Mouse (Mus musculus) embryonic facial prominence, embryonic 10.5 days (tissue): Measurements from ENCODE around the gene Sart1. TPM values are rescaled to one million over a fixed set of nuclear protein-coding genes. Genes with fewer than 3 reads are reported as not detected.

Experiments used
- DNase-seq: peaks from one replicate; pipeline ENCODE4 v3.0.0-alpha.2; 2017; ENCODE audit warnings: low spot score
- H3K27ac ChIP-seq: fragments of 300-500 bp; sonication (generic); replicated peaks from 2 replicates; pipeline ENCODE4 v1.5.1; 2016; ENCODE audit warnings: mild to moderate bottlenecking
- H3K27me3 ChIP-seq: fragments of 300-500 bp; sonication (generic); replicated peaks from 2 replicates; pipeline ENCODE4 v1.6.1; 2016; ENCODE audit warnings: low read depth, mild to moderate bottlenecking; ENCODE audit not compliant: poor library complexity, severe bottlenecking
- H3K36me3 ChIP-seq: fragments of 300-500 bp; sonication (generic); replicated peaks from 2 replicates; pipeline ENCODE4 v1.6.1; 2016; ENCODE audit warnings: mild to moderate bottlenecking, moderate library complexity
- H3K4me1 ChIP-seq: fragments of 300-500 bp; sonication (generic); 2 replicates; pipeline ENCODE4 v1.6.1; 2016
- H3K4me3 ChIP-seq: fragments of 300-500 bp; sonication (generic); 2 replicates; pipeline ENCODE4 v1.5.1; 2016; ENCODE audit warnings: mild to moderate bottlenecking, moderate library complexity
- H3K9me3 ChIP-seq: fragments of 300-500 bp; sonication (generic); 2 replicates; pipeline ENCODE4 v1.6.1; 2016; ENCODE audit warnings: mild to moderate bottlenecking
- WGBS: fragments of 180-500 bp; shearing (Covaris S2); methylation state at CpG from one replicate; pipeline ENCODE4 v1.1.7; 2016; 5-methylcytosine and 5-hydroxymethylcytosine counted together
- polyA plus RNA-seq: library from polyadenylated mRNA; unstranded; fragments of >200 nt; fragmentation: Nextera tagmentation; extraction: Ambion mirVana; gene quantifications from 2 replicates; pipeline ENCODE4 v1.2.1, GENCODE M21; 2016

Sart1 gene
- polyA plus RNA-seq, 1 experiment from 2014 or later = 89.4 TPM

GRCm38 (mm10) chr19:5424092-5424781 is 35.7 kb upstream of the Sart1 start:
- H3K4me3 ChIP-seq = peak overlapping the region; percentile 89
- H3K36me3 ChIP-seq = peaks cover 74% of the 10 kb centered on the region
- H3K27me3 ChIP-seq = no peaks in the 10 kb centered on the region
- no peak for DNase-seq
- H3K27ac ChIP-seq = peak overlapping the region; percentile 97
- under 1% methylated on average over 48 of the region's 48 CpGs for WGBS
- peaks cover 38% of the 10 kb centered on the region for H3K4me1 ChIP-seq
- no peaks in the 10 kb centered on the region for H3K9me3 ChIP-seq

GRCm38 (mm10) chr19:5423561-5423960 is 35.1 kb upstream of the Sart1 start:
- peaks cover 68% of the 10 kb centered on the region for H3K36me3 ChIP-seq
- H3K9me3 ChIP-seq = no peaks in the 10 kb centered on the region
- no peaks in the 10 kb centered on the region for H3K27me3 ChIP-seq
- H3K4me3 ChIP-seq = peak overlapping the region; percentile 89
- peaks cover 38% of the 10 kb centered on the region for H3K4me1 ChIP-seq
- WGBS = 66% methylated on average over 12 of the region's 12 CpGs
- DNase-seq = no peak
- peak overlapping the region; percentile 97 for H3K27ac ChIP-seq

GRCm38 (mm10) chr19:5422895-5423443 is 34.5 kb upstream of the Sart1 start:
- Histone ChIP-seq H3K9me3 (no peaks in the 10 kb centered on the region), H3K27me3 (no peaks in the 10 kb centered on the region), H3K4me3 (peak overlapping the region; percentile 89), H3K27ac (0 out of 2 replicates have a peak overlapping the region, but pooled peaks have one; percentile 97), H3K36me3 (peaks cover 68% of the 10 kb centered on the region), H3K4me1 (peaks cover 36% of the 10 kb centered on the region)
- WGBS = 83% methylated on average over 9 of the region's 9 CpGs
- DNase-seq = no peak

- DNase-seq = no peak
- 88% methylated on average over 10 of the region's 10 CpGs for WGBS
- Histone ChIP-seq H3K36me3 (peaks cover 70% of the 10 kb centered on the region), H3K27me3 (no peaks in the 10 kb centered on the region), H3K27ac (no peak overlapping the region), H3K9me3 (no peaks in the 10 kb centered on the region), H3K4me3 (peak overlapping the region; percentile 6; the same call in 1 of the 2 replicates), H3K4me1 (peaks cover 34% of the 10 kb centered on the region)
These were observed 33.8 kb upstream of the Sart1 start for GRCm38 (mm10) chr19:5422267-5422666.

- no peaks in the 10 kb centered on the region for H3K27me3 ChIP-seq
- peak overlapping the region; percentile 6; the same call in 1 of the 2 replicates for H3K4me3 ChIP-seq
- WGBS = 87% methylated on average over 5 of the region's 5 CpGs
- no peak overlapping the region for H3K27ac ChIP-seq
- H3K4me1 ChIP-seq = peaks cover 31% of the 10 kb centered on the region
- H3K36me3 ChIP-seq = peaks cover 65% of the 10 kb centered on the region
- no peak for DNase-seq
- no peaks in the 10 kb centered on the region for H3K9me3 ChIP-seq
These were observed 33.3 kb upstream of the Sart1 start for GRCm38 (mm10) chr19:5421784-5422183.

- H3K4me3 ChIP-seq = no peak overlapping the region
- H3K9me3 ChIP-seq = no peaks in the 10 kb centered on the region
- H3K27ac ChIP-seq = no peak overlapping the region
- peaks cover 19% of the 10 kb centered on the region for H3K4me1 ChIP-seq
- H3K27me3 ChIP-seq = no peaks in the 10 kb centered on the region
- WGBS = 92% methylated on average over 6 of the region's 6 CpGs
- H3K36me3 ChIP-seq = peaks cover 59% of the 10 kb centered on the region
- no peak for DNase-seq
These were observed 32.1 kb upstream of the Sart1 start for GRCm38 (mm10) chr19:5420579-5420978.

- no peak overlapping the region for H3K27ac ChIP-seq
- peaks cover 19% of the 10 kb centered on the region for H3K4me1 ChIP-seq
- H3K27me3 ChIP-seq = no peaks in the 10 kb centered on the region
- H3K36me3 ChIP-seq = peaks cover 59% of the 10 kb centered on the region
- 88% methylated on average over 9 of the region's 9 CpGs for WGBS
- no peaks in the 10 kb centered on the region for H3K9me3 ChIP-seq
- H3K4me3 ChIP-seq = no peak overlapping the region
- DNase-seq = no peak
These were observed 31.1 kb upstream of the Sart1 start for GRCm38 (mm10) chr19:5419630-5420029.

GRCm38 (mm10) chr19:5418750-5419466 is 30.4 kb upstream of the Sart1 start:
- Histone ChIP-seq H3K4me3 (no peak overlapping the region), H3K27ac (no peak overlapping the region), H3K27me3 (no peaks in the 10 kb centered on the region), H3K4me1 (peaks cover 17% of the 10 kb centered on the region), H3K36me3 (peaks cover 59% of the 10 kb centered on the region), H3K9me3 (no peaks in the 10 kb centered on the region)
- no peak for DNase-seq
- 95% methylated on average over 8 of the region's 8 CpGs for WGBS

GRCm38 (mm10) chr19:5414534-5414957 is 26.0 kb upstream of the Sart1 start:
- 66% methylated on average over 2 of the region's 2 CpGs for WGBS
- H3K27ac ChIP-seq = no peak overlapping the region
- H3K4me1 ChIP-seq = peaks cover 5% of the 10 kb centered on the region; the same call in 1 of the 2 replicates
- no peak for DNase-seq
- no peak overlapping the region for H3K4me3 ChIP-seq
- no peaks in the 10 kb centered on the region for H3K9me3 ChIP-seq
- peaks cover 18% of the 10 kb centered on the region for H3K36me3 ChIP-seq
- H3K27me3 ChIP-seq = no peaks in the 10 kb centered on the region

- no peak overlapping the region for H3K4me3 ChIP-seq
- no peaks in the 10 kb centered on the region for H3K9me3 ChIP-seq
- no peak for DNase-seq
- peaks cover 19% of the 10 kb centered on the region for H3K36me3 ChIP-seq
- no peak overlapping the region for H3K27ac ChIP-seq
- 79% methylated on average over 4 of the region's 4 CpGs for WGBS
- no peaks in the 10 kb centered on the region for H3K27me3 ChIP-seq
- peaks cover 9% of the 10 kb centered on the region for H3K4me1 ChIP-seq
These were observed 25.3 kb upstream of the Sart1 start for GRCm38 (mm10) chr19:5413840-5414239.

- 70% methylated on average over 5 of the region's 5 CpGs for WGBS
- Histone ChIP-seq H3K4me3 (0 out of 2 replicates have a peak overlapping the region, but pooled peaks have one; percentile 11), H3K27me3 (no peaks in the 10 kb centered on the region), H3K36me3 (peaks cover 8% of the 10 kb centered on the region), H3K27ac (no peak overlapping the region), H3K4me1 (peaks cover 22% of the 10 kb centered on the region), H3K9me3 (no peaks in the 10 kb centered on the region)
- no peak for DNase-seq
These were observed 23.5 kb upstream of the Sart1 start for GRCm38 (mm10) chr19:5411961-5412360.

GRCm38 (mm10) chr19:5410641-5411040 is 22.1 kb upstream of the Sart1 start:
- WGBS = 86% methylated on average over 5 of the region's 5 CpGs
- DNase-seq = no peak
- Histone ChIP-seq H3K36me3 (peaks cover 5% of the 10 kb centered on the region), H3K4me1 (peaks cover 26% of the 10 kb centered on the region), H3K9me3 (no peaks in the 10 kb centered on the region), H3K27ac (no peak overlapping the region), H3K4me3 (no peak overlapping the region), H3K27me3 (no peaks in the 10 kb centered on the region)
